Mouse (Mus musculus) kidney, adult 18-20 months (tissue): ENCODE results near the gene Tapbpl.
"Not testable (repeated sequence)": the region's sequence is repeated elsewhere in the genome, so short reads cannot be mapped to it uniquely, and the experiment has no call there.

ENCODE experiments used
- DNase-seq: peaks from one replicate; pipeline ENCODE4 v3.0.0; 2021

The Tapbpl gene

GRCm38 (mm10) chr6:125231117-125232044 lies at the start of gene Tapbpl:
Tapbpl (minus strand) TSS chr6:125231860.
- DNase-seq, result peak; percentile 71

- no peak for DNase-seq
Measured at GRCm38 (mm10) chr6:125279729-125280128, 48.1 kb upstream of the Tapbpl start.

GRCm38 (mm10) chr6:125274841-125275563 lies 43.3 kb upstream of the Tapbpl start:
- peak; percentile 59 for DNase-seq

- no peak for DNase-seq
Measured at GRCm38 (mm10) chr6:125272228-125272785, 40.6 kb upstream of the Tapbpl start.

- DNase-seq, result peak; percentile 93
Measured at GRCm38 (mm10) chr6:125271455-125272227, 40.0 kb upstream of the Tapbpl start.

GRCm38 (mm10) chr6:125268799-125269198 lies 37.1 kb upstream of the Tapbpl start:
- no peak for DNase-seq

- no peak for DNase-seq
Measured at GRCm38 (mm10) chr6:125267469-125267868, 35.8 kb upstream of the Tapbpl start.

GRCm38 (mm10) chr6:125266600-125266999 lies 34.9 kb upstream of the Tapbpl start:
- DNase-seq, result not testable (repeated sequence)

GRCm38 (mm10) chr6:125266091-125266490 lies 34.4 kb upstream of the Tapbpl start:
- no peak for DNase-seq

GRCm38 (mm10) chr6:125265239-125265638 lies 33.6 kb upstream of the Tapbpl start:
- no peak for DNase-seq

- no peak for DNase-seq
Measured at GRCm38 (mm10) chr6:125264219-125264618, 32.6 kb upstream of the Tapbpl start.

GRCm38 (mm10) chr6:125260006-125260555 lies 28.4 kb upstream of the Tapbpl start:
- no peak for DNase-seq

GRCm38 (mm10) chr6:125256222-125256966 lies 24.7 kb upstream of the Tapbpl start:
- peak; percentile 68 for DNase-seq

GRCm38 (mm10) chr6:125255516-125256044 lies 23.9 kb upstream of the Tapbpl start:
- no peak for DNase-seq

GRCm38 (mm10) chr6:125253863-125254715 lies 22.4 kb upstream of the Tapbpl start:
- no peak for DNase-seq

GRCm38 (mm10) chr6:125252711-125253110 lies 21.1 kb upstream of the Tapbpl start:
- DNase-seq, result no peak

- DNase-seq, result no peak
Measured at GRCm38 (mm10) chr6:125252285-125252684, 20.6 kb upstream of the Tapbpl start.

- no peak for DNase-seq
Measured at GRCm38 (mm10) chr6:125244551-125244950, 12.9 kb upstream of the Tapbpl start.

- DNase-seq, result no peak
Measured at GRCm38 (mm10) chr6:125241566-125241965, 9.9 kb upstream of the Tapbpl start.

GRCm38 (mm10) chr6:125240617-125241016 lies 9.0 kb upstream of the Tapbpl start:
- DNase-seq, result no peak
